Mouse (Mus musculus) kidney, adult 9 months (tissue): ENCODE results near the gene Rfx7.
"Not testable (repeated sequence)": the region's sequence is repeated elsewhere in the genome, so short reads cannot be mapped to it uniquely, and the experiment has no call there.

Experiments
- DNase-seq: peaks from one replicate; pipeline ENCODE4 v3.0.0; 2022

The Rfx7 gene

DNA sequence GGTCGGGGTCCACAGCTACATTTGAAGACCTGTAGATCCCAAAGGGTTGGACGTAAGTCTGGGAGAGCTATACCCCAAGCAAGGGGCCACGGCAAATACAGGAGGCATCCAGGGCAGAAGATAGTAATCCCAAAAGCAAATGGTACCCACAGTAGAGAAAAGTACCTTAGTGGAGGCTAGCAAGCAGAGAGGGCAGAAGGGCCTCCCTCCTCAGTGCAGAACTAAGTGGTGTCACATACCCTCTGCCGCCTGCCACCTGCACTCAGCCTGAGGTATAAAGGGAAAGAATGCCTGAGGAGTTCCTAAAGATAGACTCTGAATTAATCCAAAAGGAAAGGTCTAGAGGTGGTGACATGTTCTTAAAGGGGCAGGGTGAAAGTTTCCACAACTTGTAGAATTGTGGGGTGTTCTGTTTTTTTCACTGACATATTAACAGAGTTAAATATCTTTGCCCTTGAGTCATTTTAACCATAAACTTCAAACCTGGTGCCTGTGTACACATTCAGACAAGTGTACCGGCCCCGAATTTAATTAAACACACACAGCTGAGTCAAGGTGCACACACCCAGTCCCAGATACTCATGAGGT is 109.1 kb downstream of the Rfx7 start:
- peak; percentile 38 for DNase-seq

DNA sequence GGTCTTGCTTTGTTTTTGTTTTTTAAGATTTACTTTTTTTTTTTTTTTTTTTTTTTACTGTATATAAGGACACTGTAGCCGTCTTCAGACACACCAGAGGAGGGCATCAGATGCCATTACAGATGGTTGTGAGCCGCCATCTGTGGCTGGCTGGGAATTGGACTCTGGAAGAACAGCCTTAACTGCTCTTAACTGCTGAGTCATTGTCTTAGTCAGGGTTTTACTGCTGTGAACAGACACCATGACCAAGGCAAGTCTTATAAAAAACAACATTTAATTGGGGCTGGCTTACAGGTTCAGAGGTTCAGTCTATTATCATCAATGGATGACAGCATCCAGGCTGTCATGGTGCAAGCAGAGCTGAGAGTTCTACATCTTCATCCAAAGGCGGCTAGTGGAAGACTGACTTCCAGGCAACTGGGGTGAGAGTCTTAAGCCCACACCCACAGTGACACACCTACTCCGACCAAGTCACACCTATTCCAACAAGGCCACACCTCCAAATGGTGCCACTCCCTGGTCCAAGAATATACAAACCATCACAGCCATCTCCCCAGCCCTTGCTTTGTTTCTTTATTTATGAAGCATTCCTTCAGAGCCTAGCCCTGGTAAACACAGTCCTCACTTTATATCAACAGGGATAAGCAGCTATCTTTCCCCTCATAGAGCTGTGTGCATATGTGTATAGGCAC is 110.9 kb downstream of the Rfx7 start:
- DNase-seq, result not testable (repeated sequence)

DNA sequence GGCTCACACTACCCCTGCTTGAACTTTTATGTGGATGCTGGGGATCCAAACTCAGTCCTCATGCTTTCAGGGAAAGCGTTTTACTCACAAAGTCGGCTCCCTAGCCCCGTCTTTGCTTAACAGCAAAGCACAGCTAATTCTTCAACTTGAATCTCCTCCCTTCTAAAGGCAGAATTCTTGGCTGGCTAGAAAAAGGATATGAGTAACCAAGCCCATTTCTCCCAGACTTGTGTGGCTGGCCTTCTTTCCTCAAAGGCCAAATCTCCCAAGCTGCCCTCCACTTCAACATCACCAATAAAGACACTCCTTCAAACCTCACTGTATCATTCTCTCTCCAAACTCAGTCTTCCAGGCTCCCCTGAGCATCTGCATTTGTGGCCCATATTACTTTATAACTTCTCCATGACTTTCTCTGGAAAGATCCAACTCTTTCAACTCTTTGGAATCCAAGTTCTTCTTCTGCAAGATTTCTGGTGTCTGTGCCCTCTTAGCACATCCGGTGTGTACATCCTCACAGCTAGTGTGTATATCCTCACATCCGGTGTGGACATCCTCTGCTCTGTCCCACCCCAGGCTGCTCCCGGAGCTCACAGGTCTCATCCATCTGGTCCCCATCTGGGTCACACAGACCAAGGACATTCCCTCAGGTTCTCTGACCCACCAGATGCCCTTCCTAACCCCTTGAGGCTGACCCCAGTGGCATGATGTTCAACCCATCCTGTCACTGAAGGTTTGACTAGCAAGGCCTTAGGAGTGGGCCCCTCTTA is 111.8 kb downstream of the Rfx7 start:
- no peak for DNase-seq

DNA sequence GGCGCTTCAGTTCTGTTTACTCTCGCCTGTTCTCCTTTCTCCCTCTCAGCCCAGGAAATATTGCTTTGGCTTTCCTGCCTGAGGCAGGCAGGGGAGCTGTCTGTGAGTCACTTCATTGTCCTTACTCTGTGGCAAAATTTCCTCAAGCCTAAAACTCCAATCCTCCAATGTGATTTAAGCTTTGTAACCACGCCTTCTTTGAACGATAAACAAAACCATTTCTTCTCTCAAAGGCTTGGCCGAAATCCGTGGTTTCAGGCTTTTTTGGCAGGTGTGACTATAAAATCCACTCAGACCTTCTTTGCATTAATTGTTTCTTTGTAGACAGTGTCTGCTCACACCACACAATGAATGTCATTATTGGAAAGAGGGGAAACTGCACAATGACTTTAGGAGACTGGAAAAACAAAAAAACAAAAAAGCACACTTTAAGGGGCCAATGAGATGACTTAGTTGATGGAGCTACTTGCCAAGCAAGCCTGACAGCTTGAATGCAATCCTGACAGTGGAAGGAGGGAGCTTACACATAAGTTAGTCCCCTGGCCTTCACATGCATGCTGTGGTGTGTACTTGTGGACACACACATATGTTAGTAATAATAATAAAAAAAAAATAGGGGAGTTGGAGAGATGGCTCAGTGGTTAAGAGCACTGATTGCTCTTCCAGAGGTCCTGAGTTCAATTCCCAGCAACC is 112.5 kb downstream of the Rfx7 start:
- no peak for DNase-seq

DNA sequence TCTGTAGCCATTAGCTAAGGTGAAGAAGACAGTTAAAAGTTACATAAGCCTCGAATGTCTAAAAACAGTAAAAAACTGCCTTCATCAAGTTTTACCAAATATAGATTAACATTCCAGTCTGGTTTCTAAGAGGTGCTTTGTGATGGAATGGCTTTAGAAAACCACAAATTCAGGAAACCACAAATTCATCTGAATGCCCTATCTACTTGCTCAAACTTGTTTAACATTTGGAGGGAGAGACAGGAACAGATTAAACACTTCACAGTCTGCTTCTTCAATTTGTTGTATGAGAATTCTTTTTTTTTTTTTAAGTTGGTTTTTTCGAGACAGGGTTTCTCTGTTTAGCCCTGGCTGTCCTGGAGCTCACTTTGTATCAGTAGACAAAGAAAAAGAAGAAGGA is 117.7 kb downstream of the Rfx7 start:
- DNase-seq, result no peak

DNA sequence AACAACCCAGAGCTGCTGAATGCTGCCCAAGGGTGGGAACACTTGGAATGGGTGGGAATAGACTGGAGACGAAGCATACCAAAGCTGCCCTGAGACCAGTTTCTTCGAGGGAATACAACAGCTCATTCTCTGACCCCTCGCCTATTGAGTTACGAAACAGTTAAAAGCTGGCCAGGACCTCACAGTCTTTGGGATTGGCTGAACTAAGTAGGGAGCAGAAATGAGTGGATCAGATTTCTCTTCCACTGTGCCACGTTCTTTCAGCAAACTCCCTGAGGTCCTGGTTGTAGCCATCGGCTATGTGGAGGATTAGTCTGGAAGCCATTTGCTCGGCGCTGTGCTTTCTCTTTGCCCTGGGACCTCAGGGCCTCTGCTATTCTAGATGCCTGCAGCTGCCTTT is 120.9 kb downstream of the Rfx7 start:
- DNase-seq, result peak; percentile 40

DNA sequence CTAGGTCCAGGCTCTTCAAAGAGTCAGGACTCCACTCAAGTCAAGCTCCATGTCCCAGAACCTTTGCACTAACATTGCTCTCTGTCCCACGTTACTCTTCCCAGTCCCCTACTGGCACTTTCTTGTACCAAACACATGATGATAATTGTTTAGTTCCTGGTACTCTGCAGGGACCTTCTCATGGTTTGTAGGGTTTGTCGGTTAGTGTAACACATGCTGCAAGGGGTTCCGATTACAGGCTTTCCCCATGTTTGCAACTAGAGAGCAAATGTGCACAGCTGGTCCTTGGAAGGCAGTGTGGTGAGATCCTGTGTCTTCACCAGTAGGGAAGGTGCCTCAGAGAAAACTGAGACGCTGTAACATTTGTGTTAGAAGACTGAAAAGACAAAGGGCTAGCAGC is 121.5 kb downstream of the Rfx7 start:
- DNase-seq, result no peak

DNA sequence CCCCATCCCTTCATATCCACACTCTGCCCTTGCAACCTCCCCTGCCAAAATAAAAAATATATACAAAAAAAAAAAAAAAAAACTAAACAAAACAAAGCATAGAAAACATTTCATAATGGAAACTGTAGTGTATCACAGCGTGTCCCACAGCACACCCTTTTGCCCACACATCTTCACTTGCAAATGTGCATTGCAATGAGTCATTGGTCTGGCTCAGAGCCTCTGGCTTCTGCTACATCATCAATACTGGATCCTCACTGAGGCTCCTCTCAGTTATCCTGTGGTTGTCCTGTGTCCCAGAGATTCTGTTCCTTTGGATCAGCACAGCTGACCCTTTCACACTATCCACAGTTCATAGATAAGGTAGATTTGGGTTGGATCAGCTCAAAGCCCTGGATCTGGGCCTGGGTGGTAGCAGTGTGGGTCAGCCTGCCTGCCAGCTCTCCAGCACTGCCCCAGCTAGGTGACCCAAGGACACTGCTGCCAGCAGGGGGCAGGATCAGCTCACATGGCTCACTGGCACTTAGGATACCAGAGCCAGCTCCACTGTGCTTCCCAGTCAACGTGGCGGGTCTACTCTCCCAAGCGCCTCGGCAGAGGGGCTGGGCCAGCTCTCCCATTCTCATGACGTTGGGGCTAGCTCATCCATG is 122.7 kb downstream of the Rfx7 start:
- DNase-seq, result peak; percentile 88

DNA sequence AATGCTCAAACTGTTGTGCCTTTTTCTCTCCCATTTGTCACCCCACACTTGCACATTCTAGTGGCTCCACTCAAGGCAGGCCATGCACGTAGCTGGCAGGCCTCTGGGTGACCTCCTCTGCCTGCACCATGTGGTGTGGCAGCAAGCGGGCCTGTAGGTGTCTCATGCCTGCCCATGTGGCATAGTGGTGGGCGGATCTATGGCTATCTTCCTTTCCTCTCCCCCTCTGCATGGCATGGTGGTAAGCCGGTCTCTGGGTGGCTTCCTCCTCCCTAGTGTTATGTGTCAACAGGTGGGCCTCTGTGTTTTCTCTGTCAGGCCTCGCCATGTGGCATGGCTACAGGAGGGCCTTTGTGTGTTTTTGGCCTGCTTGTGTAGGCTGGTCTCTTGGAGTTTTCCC is 123.6 kb downstream of the Rfx7 start:
- DNase-seq, result no peak

DNA sequence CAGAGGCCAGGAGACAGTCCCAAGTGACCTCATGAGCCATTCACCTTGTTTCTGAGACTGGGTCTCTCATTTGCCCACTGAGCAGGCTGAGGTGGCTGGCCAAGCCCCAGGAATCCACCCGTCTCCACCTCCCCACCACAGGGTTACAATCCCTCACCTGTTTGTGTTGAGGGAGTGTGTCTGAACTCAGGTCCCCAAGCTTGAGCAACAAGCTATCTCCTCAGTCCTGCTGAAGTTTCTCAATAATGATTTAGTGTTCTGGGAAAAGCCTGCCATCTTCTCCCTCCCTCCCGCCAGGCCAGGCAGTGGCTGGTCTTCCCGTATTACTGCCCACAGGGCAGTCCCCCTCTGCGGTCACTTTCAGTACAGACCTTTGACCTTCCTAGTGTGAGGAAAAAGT is 124.5 kb downstream of the Rfx7 start:
- DNase-seq, result no peak

DNA sequence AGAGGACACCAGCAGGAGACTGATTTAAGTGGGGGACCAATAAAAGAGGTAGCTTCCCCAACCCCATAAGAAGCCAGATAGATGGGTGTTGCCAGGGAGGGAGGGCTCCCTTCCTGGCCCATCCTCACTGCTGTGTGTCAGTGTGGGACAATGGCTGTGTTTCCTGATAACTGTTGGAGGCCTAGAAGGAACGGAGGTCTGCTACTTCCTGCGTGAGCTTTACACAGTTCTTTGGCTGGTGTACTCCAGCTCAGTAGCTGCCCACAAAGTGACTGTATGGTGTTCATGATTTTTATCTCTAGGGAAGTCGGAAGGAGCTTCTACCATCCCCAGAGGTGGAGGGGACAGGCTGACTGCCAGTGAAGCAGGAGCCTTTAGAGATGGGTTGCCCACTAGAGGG is 124.9 kb downstream of the Rfx7 start:
- no peak for DNase-seq

DNA sequence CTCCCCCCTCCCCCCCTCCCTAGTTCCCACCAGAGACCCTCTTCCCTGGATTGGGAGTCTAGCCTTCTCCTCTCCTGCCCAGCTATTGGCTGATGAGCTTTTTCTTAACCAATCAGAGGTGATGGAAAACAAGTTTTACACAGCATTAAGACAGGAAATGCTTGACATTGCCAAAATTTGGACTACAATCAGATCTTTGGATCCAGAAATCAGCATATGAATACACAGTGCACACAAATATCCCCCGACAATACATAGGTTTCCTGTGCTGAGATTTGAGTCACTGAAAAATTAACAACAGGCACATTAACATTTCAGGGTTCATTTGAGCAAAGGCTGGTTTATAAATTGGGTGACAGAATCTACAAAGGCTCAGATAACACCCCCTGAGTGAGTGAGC is 125.7 kb downstream of the Rfx7 start:
- no peak for DNase-seq

DNA sequence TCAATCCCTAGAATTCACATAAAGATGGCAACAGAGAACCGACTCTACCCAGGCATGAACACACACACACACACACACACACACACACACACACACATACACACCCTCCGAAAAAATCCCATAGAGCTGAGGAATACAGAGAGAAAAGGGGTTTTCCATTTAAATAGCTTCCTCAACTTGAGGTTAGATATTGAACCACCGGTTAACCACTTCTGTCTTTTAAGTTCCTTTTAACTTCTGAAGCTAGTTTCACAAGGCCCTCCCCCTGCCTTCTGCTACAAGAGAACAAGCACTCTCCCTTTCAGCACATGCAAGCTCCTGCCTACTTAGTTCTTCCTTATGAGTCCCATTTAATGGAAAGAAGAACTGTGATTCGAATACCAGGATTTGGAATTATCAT is 128.1 kb downstream of the Rfx7 start:
- peak; percentile 29 for DNase-seq

DNA sequence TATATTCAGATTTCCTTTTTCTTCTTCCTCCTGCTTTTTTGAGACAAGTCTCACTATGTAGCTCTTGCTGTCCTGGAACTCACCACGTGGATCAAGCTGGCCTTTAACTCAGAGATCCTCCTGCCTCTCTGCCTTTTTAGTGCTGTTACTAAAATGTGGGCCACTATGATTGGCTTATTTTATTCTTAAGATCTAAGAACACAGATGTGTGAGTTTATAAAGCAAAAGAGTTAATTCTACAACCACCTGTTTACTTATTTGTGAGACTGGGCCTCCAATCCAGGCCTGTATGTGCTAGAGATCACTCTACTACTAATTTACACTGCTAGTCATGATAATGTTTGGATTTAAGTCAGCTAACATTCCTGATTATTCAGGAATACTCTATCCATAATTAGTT is 128.9 kb downstream of the Rfx7 start:
- no peak for DNase-seq

DNA sequence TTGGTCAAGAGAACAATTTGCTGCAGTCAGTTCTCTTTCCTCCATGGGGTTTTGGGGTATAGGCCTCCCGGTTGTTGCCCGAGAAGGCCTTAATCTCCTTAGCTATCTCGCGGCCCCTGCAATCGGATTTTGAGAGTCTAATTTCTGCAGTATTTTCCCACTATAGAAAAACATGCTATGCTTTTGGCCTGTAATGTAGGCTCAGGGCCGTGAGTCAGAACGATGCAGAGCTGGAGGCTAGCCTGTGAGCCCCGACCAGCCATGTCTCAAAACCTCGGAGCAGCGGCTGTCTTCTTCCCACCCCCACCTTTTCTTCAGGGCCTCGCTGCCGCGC is 129.5 kb downstream of the Rfx7 start:
- DNase-seq, result no peak

DNA sequence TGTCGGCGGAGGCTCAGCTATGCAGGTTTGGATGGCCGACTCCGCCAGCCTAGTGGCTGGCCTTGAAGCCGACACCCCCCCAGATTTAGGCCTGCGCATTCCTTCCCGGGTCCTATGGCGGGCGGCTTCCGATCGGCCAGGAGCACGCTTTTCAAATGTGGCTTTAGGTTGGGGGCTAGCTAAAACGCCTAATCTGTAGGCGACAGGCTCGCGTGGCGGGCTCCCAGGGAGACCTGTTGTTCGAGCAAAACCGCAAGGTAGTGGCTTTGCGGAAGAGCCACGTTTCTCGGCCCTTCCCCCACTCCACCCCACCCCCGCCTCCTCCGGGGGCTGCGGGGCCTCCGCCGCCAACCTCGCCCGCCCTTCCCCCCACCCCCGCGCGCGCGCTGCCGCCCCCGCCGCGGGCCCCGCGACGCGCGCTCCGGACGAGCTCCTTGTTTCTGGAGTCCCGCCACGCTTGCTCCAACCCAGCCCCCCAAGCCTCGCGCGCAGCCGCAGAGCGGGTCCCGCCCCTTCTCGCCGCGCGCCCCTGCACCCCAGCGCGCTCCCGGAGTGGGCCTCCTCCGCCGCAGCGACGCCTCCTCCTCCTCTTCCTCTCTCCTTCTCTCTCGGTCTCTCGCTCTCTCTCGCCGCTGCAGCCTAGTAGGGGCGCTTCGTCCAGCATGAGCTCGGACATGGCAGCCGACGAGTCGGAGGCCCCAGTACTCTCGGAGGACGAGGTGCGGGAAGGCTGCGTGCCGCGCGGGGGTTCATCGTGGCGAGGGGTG is 130.0 kb downstream of the Rfx7 start, which contains the start of gene Nedd4:
Gene Nedd4, plus strand, starts transcription at position 452 of the 767 bp plus-strand sequence.
- peak; percentile 96 for DNase-seq

DNA sequence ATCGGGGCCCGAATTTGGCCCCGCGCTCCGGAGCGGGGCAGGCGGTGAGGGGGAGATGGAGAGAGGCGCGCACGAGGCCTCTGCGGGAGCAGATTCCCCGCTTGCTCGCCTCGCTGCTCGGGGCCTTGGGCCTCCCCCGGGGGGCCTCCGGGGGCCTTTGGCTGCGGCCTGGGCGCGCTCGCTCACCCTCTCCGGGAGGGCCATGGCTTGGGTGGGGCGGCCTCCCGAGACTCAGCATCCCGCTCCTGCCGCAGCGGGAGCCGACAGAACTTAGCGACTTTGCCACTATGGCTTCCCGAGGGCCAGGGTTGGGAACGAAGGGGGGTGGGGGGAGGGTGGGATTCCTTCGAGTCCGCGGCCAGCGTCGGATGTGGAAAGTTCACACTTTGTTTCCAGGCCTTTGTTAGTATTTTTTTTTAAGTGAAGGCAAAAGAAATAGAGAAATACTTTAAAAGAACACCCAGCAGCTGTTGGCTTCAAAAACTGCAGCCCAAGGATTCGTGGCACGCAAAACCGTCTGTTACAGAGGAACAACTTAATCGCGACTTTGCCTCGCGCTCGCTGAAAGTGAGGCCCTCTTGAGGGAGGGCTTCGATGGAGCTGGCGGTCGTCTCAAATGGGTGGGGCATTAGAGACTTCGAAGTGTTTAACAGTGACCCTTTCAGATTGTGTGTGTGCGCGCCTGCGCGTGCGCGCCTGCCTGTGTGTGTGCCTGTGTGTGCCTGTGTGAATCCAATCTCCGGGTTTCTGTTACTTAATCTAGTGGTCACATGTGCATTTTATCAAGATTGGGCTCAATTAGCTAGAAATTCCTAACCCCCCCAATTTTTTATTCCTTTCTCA is 130.9 kb downstream of the Rfx7 start:
- DNase-seq, result peak; percentile 81

DNA sequence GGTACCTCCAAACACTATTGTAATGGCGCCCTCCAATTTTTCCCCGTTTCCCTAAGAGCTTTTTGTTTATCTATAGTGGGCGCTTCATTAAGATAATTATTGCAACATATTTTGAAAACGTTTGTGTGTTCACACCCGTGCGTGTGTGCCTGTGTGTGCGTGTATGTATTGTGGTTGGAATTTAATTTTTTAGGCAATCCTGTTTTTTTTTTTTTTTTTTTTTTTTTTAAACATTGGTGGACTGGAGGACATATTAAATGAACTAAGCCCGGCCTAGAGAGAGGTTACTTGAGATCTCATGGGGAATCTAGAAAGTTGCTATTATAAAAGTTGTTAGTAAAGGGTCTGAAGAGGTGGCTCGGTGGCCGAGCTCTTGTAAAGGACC is 131.5 kb downstream of the Rfx7 start:
- no peak for DNase-seq

DNA sequence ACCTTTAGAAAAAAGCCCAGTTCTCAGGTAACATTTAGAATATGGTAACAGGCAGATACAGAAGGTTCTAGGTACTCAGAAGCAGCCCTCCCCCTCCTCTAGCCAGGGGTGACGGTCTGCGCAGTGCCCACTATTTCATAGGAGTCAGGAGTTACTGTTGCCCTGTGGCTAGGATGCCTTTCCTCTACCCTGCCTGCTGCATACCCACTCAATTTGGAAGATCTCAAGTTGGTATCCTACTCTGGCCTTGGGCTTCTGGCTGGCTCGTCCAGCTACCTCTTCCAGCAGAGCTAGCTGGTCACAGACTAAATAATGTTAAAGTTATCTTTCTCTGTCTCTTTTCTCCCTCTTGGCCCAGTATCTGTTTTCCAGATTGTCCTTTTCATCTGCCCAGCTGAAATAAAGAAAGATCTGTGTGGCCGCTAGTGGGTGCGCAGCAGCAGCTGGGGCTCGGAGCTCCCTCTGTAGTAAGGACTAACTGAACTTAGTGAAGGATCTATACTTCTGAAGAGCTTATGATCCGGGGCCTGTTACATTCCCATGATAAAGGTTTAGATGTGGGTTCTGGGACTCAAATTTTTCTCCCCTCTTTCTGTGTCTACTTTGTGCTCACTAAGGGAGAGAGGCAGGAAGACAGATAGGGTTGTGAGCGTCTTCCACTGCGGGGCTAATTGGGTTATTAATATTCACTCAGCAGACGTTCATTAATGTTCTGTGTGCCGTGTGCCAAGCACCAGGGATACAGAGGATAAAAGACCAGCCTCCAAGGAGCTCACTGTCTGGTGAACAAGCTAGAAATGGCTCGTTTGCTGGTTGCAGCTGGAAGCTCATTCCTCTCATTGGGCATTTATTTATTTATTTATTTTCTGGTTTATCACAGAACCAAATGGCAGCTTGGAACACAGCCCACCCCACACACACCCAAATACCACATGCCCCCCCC is 132.6 kb downstream of the Rfx7 start:
- no peak for DNase-seq

DNA sequence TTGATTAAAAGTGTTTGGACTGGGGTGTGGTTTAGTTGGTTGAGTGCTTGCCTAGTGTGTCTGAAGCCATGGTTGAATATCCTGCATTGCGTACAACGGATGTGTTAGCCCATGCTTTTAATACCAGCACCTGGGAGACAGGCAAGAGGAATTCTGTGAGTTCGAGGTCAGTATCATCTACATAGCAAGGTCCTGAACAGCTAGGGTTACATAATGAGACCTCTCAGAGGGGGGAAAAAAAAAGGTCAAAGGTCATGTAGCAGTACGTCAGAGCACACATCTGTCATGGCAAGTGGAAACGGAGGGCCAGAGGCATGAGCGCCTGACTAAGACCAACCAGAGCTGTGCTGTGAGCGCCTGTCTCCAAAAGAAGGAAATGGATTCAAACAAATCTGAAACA is 133.5 kb downstream of the Rfx7 start:
- DNase-seq, result peak; percentile 46
